Mouse (Mus musculus) lung, adult 2 months (tissue): Measurements from ENCODE around the gene Tmem260.

Experiments used
- CTCF ChIP-seq: fragments of 200-500 bp; IDR thresholded peaks from 2 replicates; pipeline ENCODE4 v1.5.1; 2011; ENCODE audit warnings: mild to moderate bottlenecking, low read length, control low read depth; ENCODE audit not compliant: insufficient read depth
- POLR2A ChIP-seq: fragments of 200-500 bp; IDR thresholded peaks from 2 replicates; pipeline ENCODE4 v1.6.1; 2011; ENCODE audit warnings: low read depth, mild to moderate bottlenecking, control low read depth, low read length, borderline replicate concordance; ENCODE audit errors: extremely low read depth

GRCm38 (mm10) chr14:48417064-48417463, 28.9 kb upstream of the Tmem260 start:
- TF ChIP-seq POLR2A, result no peak
- no peak for TF ChIP-seq CTCF
